Mouse (Mus musculus): ENCODE data around the gene Gtf2ird1. TPM values are rescaled to one million over a fixed set of nuclear protein-coding genes. Genes with fewer than 3 reads are reported as not detected.

Gtf2ird1 gene
- total and polyA plus RNA-seq, 3 experiments, result 12.8 to 39.0 (median 13.1) TPM

GRCm38 (mm10) chr5:134437459-134437827, 19.1 kb downstream of the Gtf2ird1 start:
- no peak overlapping the region for H3K9ac ChIP-seq (ENCODE audit: insufficient read depth, low read depth)
- H3K79me2 ChIP-seq (replicated peaks; ENCODE audit: control insufficient read depth, extremely low read depth, insufficient read depth, poor library complexity, severe bottlenecking), result no peaks in the 10 kb centered on the region
- in situ Hi-C loops (cut with MboI; ENCODE audit: low pct_ligation_motif_present, low pct_unique_long_range_greater_than_20kb, low sequenced_read_pairs) (no loop called here), dilution Hi-C loops (cut with MboI; ENCODE audit: extremely low pct_ligation_motif_present, extremely low pct_unique_long_range_greater_than_20kb, low sequenced_read_pairs) (no loop called here)
- no peaks in the 10 kb centered on the region for H3K27me3 ChIP-seq (replicated peaks)
- H3K9me3 ChIP-seq (replicated peaks; ENCODE audit: low read length), result no peaks in the 10 kb centered on the region
- TF ChIP-seq BHLHE40 (IDR thresholded peaks at IDR 0.05; ENCODE audit: low read depth, low read length) (no peak), USF1 (IDR thresholded peaks at IDR 0.05; ENCODE audit: low read depth, low read length) (no peak), CHD1 (IDR thresholded peaks at IDR 0.05; ENCODE audit: low read depth, low read length) (no peak), NELFE (IDR thresholded peaks at IDR 0.05; ENCODE audit: low read depth, low read length) (no peak), CHD2 (IDR thresholded peaks at IDR 0.05; ENCODE audit: low read length) (no peak), SIN3A (IDR thresholded peaks at IDR 0.05; ENCODE audit: low read length) (no peak), ZNF384 (IDR thresholded peaks at IDR 0.05; ENCODE audit: low read depth, low read length) (no peak), MEF2A (IDR thresholded peaks at IDR 0.05; ENCODE audit: borderline replicate concordance, low read depth, low read length) (no peak), PAX5 (IDR thresholded peaks at IDR 0.05; ENCODE audit: low read length) (no peak), SMC3 (IDR thresholded peaks at IDR 0.05; ENCODE audit: low read depth, low read length) (no peak), MXI1 (IDR thresholded peaks at IDR 0.05; ENCODE audit: low read depth, low read length) (no peak), ELF1 (IDR thresholded peaks at IDR 0.05; ENCODE audit: low read depth, low read length) (no peak), USF2 (conservative IDR thresholded peaks at IDR 0.05; ENCODE audit: low read depth, low read length) (no peak), JUN (IDR thresholded peaks at IDR 0.05; ENCODE audit: insufficient read depth, low read depth, low read length) (no peak)
- H3K4me1 ChIP-seq (ENCODE audit: control insufficient read depth in 1 of 2, insufficient read depth in 2 of 2), result peaks cover 0 to 15% of the 10 kb centered on the region in 2 experiments; a peak in 3 of 4 replicates
- H3K4me2 ChIP-seq (ENCODE audit: insufficient read depth, low read depth, poor library complexity, severe bottlenecking), result no peak overlapping the region
- H3K36me3 ChIP-seq (replicated peaks in 1 of 2; ENCODE audit: control insufficient read depth in 1 of 2, insufficient read depth in 1 of 2, low read length in 1 of 2), result peaks cover 0 to 39% of the 10 kb centered on the region in 2 experiments
- H3K27ac ChIP-seq (ENCODE audit: insufficient read depth, low read depth), result no peak overlapping the region
- no peak for DNase-seq (ENCODE audit: extremely low read depth)
- no peak overlapping the region for H3K4me3 ChIP-seq (replicated peaks in 1 of 3; ENCODE audit: low read depth in 2 of 3, low read length in 2 of 3, poor library complexity in 1 of 3)

DNA sequence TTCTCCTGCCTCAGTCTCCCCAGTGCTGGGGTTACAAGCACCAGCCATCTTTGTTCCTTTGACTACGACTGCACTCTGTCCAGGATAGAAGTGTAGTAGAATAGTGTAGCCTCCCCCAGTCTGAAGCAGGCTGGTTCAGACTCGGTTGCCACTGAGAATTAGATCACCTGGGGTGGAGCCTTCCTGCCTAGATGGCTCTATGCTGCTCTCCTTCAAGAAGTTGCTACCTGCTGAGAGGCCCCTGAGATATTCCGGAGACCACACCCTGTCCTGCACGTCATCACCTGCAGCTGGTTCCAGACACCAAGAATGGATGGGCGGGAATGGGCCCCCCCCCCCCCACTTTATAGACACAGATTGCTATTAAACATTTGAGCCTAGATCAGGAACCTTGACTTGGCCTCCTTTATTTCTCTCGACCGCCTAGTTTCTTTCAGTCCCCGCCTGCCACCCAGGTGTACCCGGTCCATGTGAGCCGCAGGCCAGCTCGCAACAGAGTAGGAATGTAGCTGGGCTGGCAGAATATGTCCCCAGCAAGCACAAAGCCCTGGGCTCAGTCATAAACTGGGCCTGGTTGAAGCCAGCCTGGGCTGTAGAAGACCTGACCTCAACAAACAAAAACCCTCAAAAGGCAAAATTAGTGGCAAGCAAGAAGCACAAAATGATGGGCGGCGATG, 19.6 kb downstream of the Gtf2ird1 start:
- H3K27ac ChIP-seq (ENCODE audit: insufficient read depth, low read depth), result no peak overlapping the region

More for the DNA sequence above, 19.6 kb downstream of the Gtf2ird1 start:
- H3K9ac ChIP-seq (ENCODE audit: insufficient read depth, low read depth), result no peak overlapping the region
- DNase-seq (ENCODE audit: extremely low read depth), result no peak
- no peak overlapping the region for H3K4me2 ChIP-seq (ENCODE audit: insufficient read depth, low read depth, poor library complexity, severe bottlenecking)
- H3K9me3 ChIP-seq (replicated peaks; ENCODE audit: low read length), result no peaks in the 10 kb centered on the region
- TF ChIP-seq MEF2A (IDR thresholded peaks at IDR 0.05; ENCODE audit: borderline replicate concordance, low read depth, low read length) (no peak), BHLHE40 (IDR thresholded peaks at IDR 0.05; ENCODE audit: low read depth, low read length) (no peak), RCOR1 (conservative IDR thresholded peaks at IDR 0.05; ENCODE audit: low read depth, low read length) (no peak), IRF4 (IDR thresholded peaks at IDR 0.05; ENCODE audit: low read depth, low read length) (no peak), TCF12 (IDR thresholded peaks at IDR 0.05; ENCODE audit: low read depth, low read length) (no peak), ZC3H11A (IDR thresholded peaks at IDR 0.05; ENCODE audit: low read depth, low read length) (no peak), TBP (conservative IDR thresholded peaks at IDR 0.05; ENCODE audit: low read depth, low read length) (no peak), JUND (conservative IDR thresholded peaks at IDR 0.05; ENCODE audit: low read depth, low read length) (no peak), CHD2 (IDR thresholded peaks at IDR 0.05; ENCODE audit: low read length) (no peak), JUN (IDR thresholded peaks at IDR 0.05; ENCODE audit: insufficient read depth, low read depth, low read length) (no peak), KAT2A (IDR thresholded peaks at IDR 0.05; ENCODE audit: insufficient replicate concordance, low read length) (no peak), ZNF384 (IDR thresholded peaks at IDR 0.05; ENCODE audit: low read depth, low read length) (no peak)
- dilution Hi-C loops (cut with MboI; ENCODE audit: extremely low pct_ligation_motif_present, extremely low pct_unique_long_range_greater_than_20kb, low sequenced_read_pairs) (no loop called here), in situ Hi-C loops (cut with MboI; ENCODE audit: low pct_ligation_motif_present, low pct_unique_long_range_greater_than_20kb, low sequenced_read_pairs) (no loop called here)
- peaks cover 0 to 38% of the 10 kb centered on the region in 2 experiments for H3K36me3 ChIP-seq (replicated peaks in 1 of 2; ENCODE audit: control insufficient read depth in 1 of 2, insufficient read depth in 1 of 2, low read length in 1 of 2)
- no peak overlapping the region for H3K4me3 ChIP-seq (replicated peaks in 1 of 3; ENCODE audit: low read depth in 2 of 3, low read length in 2 of 3, poor library complexity in 1 of 3)
- no peaks in the 10 kb centered on the region for H3K79me2 ChIP-seq (replicated peaks; ENCODE audit: control insufficient read depth, extremely low read depth, insufficient read depth, poor library complexity, severe bottlenecking)
- no peaks in the 10 kb centered on the region for H3K27me3 ChIP-seq (replicated peaks)
- peaks cover 0 to 20% of the 10 kb centered on the region in 2 experiments; a peak in 3 of 4 replicates for H3K4me1 ChIP-seq (ENCODE audit: control insufficient read depth in 1 of 2, insufficient read depth in 2 of 2)

Data from CH12.LX (cell line).